Mouse (Mus musculus): ENCODE measurements around the gene Ppp2r5c. TPM values are rescaled to one million over a fixed set of nuclear protein-coding genes. Genes with fewer than 3 reads are reported as not detected.
A peak's percentile ranks its signal among the peaks of the same experiment; 100 is the strongest.

Ppp2r5c gene
- 136 and 146 TPM in 2 replicates for polyA plus RNA-seq (2016; fragmentation: Nextera tagmentation; extraction: Ambion mirVana)

GRCm38 (mm10) chr12:110446290-110447170, at the start of gene Ppp2r5c:
TSS of gene Ppp2r5c (plus strand) at chr12:110447120.
- under 1% methylated on average over 68 of the region's 86 CpGs for WGBS
- peak; percentile 98 for DNase-seq (ENCODE audit: low spot score)
- H3K4me1 ChIP-seq: peaks cover 7% of the 10 kb centered on the region
- H3K4me3 ChIP-seq: peak within 1 kb of the TSS; percentile 91
- H3K27me3 ChIP-seq (ENCODE audit: insufficient read depth, poor library complexity, severe bottlenecking): 0 out of 2 replicates have a peak, but pooled peaks cover 11% of the 10 kb centered on the region
- H3K36me3 ChIP-seq: no peaks in the 10 kb centered on the region
- H3K9me3 ChIP-seq: no peaks in the 10 kb centered on the region
- H3K27ac ChIP-seq: peak within 1 kb of the TSS; percentile 92

DNA sequence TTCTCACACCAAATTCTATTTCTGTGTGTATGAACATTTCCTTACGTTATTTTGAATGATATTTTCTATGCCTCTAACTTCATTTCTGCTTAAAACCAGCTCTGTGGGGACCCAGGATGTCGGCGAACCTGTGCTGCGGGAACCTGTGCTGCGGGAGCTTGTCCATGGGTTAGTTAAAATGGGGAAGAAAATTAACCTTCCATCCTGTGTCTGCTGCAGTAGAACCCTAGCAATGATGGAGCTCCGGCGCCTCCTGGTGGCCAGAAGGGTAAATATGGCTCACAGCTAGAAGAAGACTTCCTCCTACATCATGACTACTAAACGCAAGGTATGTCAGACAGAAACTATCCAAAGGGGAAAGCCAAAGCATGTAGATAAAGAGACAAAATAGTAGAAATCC, 48.6 kb upstream of the Ppp2r5c start:
- DNase-seq (ENCODE audit: low spot score): no peak
- Histone ChIP-seq H3K27ac (no peak overlapping the region), H3K4me1 (no peaks in the 10 kb centered on the region), H3K9me3 (no peaks in the 10 kb centered on the region), H3K36me3 (no peaks in the 10 kb centered on the region), H3K4me3 (no peak overlapping the region), H3K27me3 (ENCODE audit: insufficient read depth, poor library complexity, severe bottlenecking) (no peaks in the 10 kb centered on the region)
- 32% methylated on average over 8 of the region's 8 CpGs for WGBS

DNA sequence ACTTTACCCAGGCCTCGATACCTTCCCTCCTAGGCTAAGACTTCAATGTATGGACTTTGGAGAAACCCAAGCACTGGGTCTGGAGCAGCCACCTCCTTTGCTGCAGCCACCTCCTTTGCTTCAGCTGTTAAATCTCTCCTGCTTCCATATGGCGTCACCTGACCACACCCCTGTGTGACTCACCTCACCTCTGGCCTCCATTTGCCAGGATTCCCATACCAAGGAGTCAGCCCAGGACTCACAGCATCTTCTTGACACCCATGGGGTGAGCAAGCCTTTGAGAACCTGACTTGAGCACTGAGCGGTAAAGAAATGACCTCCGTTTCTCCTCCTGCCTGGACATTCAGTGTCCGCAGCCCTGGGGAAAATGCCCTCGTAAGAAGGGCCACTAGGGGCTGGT, 47.8 kb upstream of the Ppp2r5c start:
- Histone ChIP-seq H3K4me1 (no peaks in the 10 kb centered on the region), H3K27ac (no peak overlapping the region), H3K27me3 (ENCODE audit: insufficient read depth, poor library complexity, severe bottlenecking) (no peaks in the 10 kb centered on the region), H3K4me3 (no peak overlapping the region), H3K36me3 (no peaks in the 10 kb centered on the region), H3K9me3 (no peaks in the 10 kb centered on the region)
- no peak for DNase-seq (ENCODE audit: low spot score)
- WGBS: 78% methylated on average over 6 of the region's 6 CpGs

DNA sequence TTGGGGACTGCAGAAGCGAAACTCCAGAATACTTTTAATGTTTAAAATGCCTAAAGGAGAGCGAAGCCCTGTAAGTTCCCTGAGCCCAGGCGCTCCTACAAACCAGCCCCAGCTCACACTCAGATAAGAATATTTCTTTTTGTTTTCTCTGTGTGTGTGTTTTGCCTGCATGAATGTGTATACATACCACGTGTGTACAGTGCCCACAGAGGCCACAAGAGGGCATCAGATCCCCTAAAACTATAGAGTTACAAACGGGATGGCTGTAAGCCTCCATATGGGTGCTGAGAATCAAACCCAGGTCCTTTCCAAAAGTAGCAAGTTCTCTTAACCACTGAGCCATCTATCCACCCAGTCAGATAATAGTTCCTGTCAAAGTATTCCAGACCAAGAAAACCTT, 46.0 kb upstream of the Ppp2r5c start:
- no peaks in the 10 kb centered on the region for H3K27me3 ChIP-seq (ENCODE audit: insufficient read depth, poor library complexity, severe bottlenecking)
- H3K36me3 ChIP-seq: no peaks in the 10 kb centered on the region
- H3K9me3 ChIP-seq: no peaks in the 10 kb centered on the region
- no peak for DNase-seq (ENCODE audit: low spot score)
- no peak overlapping the region for H3K27ac ChIP-seq
- WGBS: 87% methylated on average over 5 of the region's 5 CpGs
- H3K4me1 ChIP-seq: no peaks in the 10 kb centered on the region
- no peak overlapping the region for H3K4me3 ChIP-seq

GRCm38 (mm10) chr12:110401871-110402270, 45.0 kb upstream of the Ppp2r5c start:
- Histone ChIP-seq H3K9me3 (no peaks in the 10 kb centered on the region), H3K4me3 (no peak overlapping the region), H3K4me1 (no peaks in the 10 kb centered on the region), H3K27me3 (ENCODE audit: insufficient read depth, poor library complexity, severe bottlenecking) (no peaks in the 10 kb centered on the region), H3K27ac (no peak overlapping the region), H3K36me3 (no peaks in the 10 kb centered on the region)
- 84% methylated on average over 4 of the region's 4 CpGs for WGBS
- DNase-seq (ENCODE audit: low spot score): no peak

DNA sequence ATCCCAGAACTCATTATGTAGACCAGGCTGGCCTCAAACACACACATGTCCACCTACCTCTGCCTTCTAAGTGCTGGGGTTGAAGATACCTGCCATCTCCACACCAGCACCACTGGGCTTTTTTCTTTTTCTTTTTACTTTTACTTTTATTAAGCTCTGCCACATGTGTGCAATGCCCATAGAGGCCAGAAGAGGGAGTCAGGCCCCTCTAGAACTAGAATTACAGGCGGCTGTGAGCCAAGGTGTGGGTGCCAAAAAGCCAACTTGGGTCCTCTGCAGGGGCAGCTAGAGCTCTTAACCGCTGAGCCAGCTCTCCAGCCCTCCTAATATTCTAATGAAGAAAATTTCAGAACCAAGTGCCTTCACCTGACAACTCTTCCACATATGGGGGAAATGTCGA, 30.7 kb upstream of the Ppp2r5c start:
- no peak overlapping the region for H3K27ac ChIP-seq
- 39% methylated on average over 3 of the region's 3 CpGs for WGBS
- DNase-seq (ENCODE audit: low spot score): no peak
- peaks cover 18% of the 10 kb centered on the region for H3K4me1 ChIP-seq
- no peaks in the 10 kb centered on the region for H3K36me3 ChIP-seq
- no peak overlapping the region for H3K4me3 ChIP-seq
- H3K27me3 ChIP-seq (ENCODE audit: insufficient read depth, poor library complexity, severe bottlenecking): peaks cover 5% of the 10 kb centered on the region; the same call in 1 of the 2 replicates
- H3K9me3 ChIP-seq: no peaks in the 10 kb centered on the region

DNA sequence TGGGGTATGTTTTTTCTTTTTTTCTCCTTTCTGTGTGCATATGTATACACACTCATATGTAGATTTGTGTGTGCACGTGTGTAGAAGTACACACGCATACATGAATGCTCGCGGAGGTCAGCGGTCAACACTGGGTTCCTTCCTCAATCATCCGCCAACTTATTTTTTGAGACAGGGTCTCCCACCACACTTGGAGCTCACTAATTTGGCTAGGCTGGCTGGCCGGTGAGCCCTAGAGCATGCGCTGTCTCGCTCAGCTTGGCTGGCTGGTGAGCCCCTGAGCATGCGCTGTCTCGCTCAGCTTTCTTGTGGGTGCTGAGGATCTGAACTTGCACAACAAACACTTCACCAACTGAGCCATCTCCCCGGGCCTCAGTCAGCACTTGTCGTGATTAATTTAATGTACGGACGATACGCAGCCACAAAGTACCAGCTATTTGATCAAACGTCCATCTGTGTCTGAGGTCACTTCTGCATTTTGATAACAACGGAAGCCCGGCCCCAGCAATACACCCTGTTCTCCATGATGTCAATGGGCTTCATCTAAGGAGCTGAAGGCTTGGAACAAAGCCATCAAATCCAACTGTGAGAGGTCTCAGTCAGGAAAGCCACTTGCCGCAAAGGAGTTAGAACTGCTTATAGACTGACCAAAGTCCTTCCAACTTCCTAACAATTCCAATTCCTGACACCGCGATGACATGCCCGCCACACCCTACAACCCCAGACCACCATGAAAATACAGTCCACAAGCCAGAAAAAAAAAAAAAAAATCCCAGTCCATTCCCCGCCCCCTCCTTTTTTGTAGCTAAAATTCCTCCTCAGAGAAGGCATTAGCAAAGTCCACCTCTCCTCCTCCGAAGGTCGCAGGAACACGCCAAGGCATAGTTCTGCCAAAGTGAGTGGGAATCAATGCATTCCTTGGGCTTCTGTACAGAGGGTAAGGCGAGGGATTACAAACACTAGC, 29.6 kb upstream of the Ppp2r5c start:
- Histone ChIP-seq H3K9me3 (no peaks in the 10 kb centered on the region), H3K27ac (0 out of 2 replicates have a peak overlapping the region, but pooled peaks have one; percentile 10), H3K4me3 (peak overlapping the region; percentile 36), H3K4me1 (peaks cover 18% of the 10 kb centered on the region), H3K27me3 (ENCODE audit: insufficient read depth, poor library complexity, severe bottlenecking) (peaks cover 5% of the 10 kb centered on the region; the same call in 1 of the 2 replicates), H3K36me3 (no peaks in the 10 kb centered on the region)
- no peak for DNase-seq (ENCODE audit: low spot score)
- WGBS: 49% methylated on average over 28 of the region's 28 CpGs

DNA sequence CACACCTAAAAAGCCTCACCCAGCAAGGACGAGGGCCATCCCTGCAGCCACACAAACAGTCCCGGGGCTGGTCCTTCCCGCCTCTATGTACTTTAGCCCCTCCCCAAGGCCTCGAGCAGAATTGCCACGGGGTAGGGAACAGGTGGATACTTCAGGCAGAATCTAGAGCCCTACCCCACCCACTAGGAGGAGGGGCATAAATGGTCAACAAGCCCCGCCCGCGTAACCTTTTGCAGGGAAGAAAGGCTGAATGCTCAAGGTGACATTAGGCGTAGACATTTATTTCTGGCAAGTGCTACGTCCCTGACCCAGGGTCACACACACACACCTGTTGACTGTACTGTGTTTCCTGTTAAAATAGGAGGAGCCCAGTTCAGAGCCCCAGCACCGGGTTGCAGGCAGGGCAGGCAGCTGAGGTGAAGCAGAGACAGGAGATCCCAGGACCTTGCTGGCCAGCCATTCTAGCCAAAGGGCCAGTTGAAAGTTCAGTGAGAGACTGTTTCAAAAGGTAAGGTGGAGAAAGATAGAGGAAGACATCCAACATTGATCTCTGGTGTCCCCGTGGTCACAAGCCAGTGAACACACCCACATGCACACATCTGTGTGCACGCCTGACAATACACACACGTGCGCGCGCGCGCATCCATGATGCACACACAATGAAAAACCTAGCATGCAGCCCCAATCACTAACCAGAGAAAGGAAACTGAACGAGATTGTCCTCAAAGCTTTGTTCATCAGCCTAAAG, 28.8 kb upstream of the Ppp2r5c start:
- Histone ChIP-seq H3K4me1 (peaks cover 18% of the 10 kb centered on the region), H3K27ac (no peak overlapping the region), H3K9me3 (no peaks in the 10 kb centered on the region), H3K27me3 (ENCODE audit: insufficient read depth, poor library complexity, severe bottlenecking) (peaks cover 5% of the 10 kb centered on the region; the same call in 1 of the 2 replicates), H3K4me3 (peak overlapping the region; percentile 36; the same call in 1 of the 2 replicates), H3K36me3 (no peaks in the 10 kb centered on the region)
- DNase-seq (ENCODE audit: low spot score): no peak
- WGBS: 43% methylated on average over 20 of the region's 20 CpGs

- Histone ChIP-seq H3K4me3 (no peak overlapping the region), H3K27ac (no peak overlapping the region), H3K4me1 (peaks cover 18% of the 10 kb centered on the region), H3K36me3 (no peaks in the 10 kb centered on the region), H3K9me3 (no peaks in the 10 kb centered on the region), H3K27me3 (ENCODE audit: insufficient read depth, poor library complexity, severe bottlenecking) (peaks cover 5% of the 10 kb centered on the region; the same call in 1 of the 2 replicates)
- DNase-seq (ENCODE audit: low spot score): no peak
- 32% methylated on average over 8 of the region's 8 CpGs for WGBS
Observed at GRCm38 (mm10) chr12:110418735-110419350, 28.1 kb upstream of the Ppp2r5c start.

DNA sequence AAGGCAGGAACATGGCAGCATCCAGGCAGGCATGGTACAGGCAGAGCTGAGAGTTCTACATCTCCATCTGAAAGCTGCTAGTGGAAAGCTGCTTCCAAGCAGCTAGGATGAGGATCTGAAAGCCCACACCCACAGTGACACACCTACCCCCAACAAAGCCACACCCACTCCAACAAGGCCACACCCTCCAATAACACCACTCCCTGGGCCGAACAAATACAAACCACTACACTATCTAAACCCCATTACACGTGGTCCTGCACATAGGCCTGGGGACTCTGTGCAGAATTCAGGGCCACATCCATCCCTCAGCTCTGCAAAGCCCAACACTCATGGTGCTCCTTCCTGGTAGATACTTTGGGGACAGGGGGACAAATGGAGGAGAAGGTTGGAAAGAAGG, 27.0 kb upstream of the Ppp2r5c start:
- no peaks in the 10 kb centered on the region for H3K36me3 ChIP-seq
- DNase-seq (ENCODE audit: low spot score): no peak
- H3K9me3 ChIP-seq: no peaks in the 10 kb centered on the region
- peaks cover 18% of the 10 kb centered on the region for H3K4me1 ChIP-seq
- 58% methylated on average over 2 of the region's 2 CpGs for WGBS
- peaks cover 5% of the 10 kb centered on the region; the same call in 1 of the 2 replicates for H3K27me3 ChIP-seq (ENCODE audit: insufficient read depth, poor library complexity, severe bottlenecking)
- H3K27ac ChIP-seq: no peak overlapping the region
- no peak overlapping the region for H3K4me3 ChIP-seq

DNA sequence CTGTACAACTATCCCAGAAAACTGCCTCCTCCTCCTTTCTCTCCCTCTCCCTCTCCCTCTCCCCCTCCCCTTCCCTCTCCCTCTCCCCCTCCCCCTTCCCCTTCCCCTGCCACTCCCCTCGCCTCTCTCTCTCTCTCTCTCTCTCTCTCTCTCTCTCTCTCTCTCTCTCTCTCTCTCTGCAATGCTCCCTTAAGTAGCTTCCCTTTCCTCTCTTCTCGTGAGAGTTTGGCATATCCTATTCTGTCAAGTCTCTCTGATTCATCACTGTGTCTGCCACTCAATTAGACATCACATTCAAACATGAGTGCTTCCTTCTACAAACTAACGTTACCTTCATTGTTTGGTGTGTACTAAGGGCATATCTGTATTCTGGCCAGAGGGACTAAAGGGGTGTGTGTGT, 25.6 kb upstream of the Ppp2r5c start:
- WGBS: 70% methylated on average over 2 of the region's 3 CpGs
- H3K27ac ChIP-seq: no peak overlapping the region
- H3K4me3 ChIP-seq: no peak overlapping the region
- no peak for DNase-seq (ENCODE audit: low spot score)
- peaks cover 5% of the 10 kb centered on the region; the same call in 1 of the 2 replicates for H3K27me3 ChIP-seq (ENCODE audit: insufficient read depth, poor library complexity, severe bottlenecking)
- H3K9me3 ChIP-seq: no peaks in the 10 kb centered on the region
- H3K36me3 ChIP-seq: no peaks in the 10 kb centered on the region
- peaks cover 18% of the 10 kb centered on the region for H3K4me1 ChIP-seq

Measured in heart, embryonic 10.5 days (tissue).